Mouse (Mus musculus): ENCODE data around the gene Lao1.

Lao1 gene

GRCm38 (mm10) chr4:119015557-119015956 is 54.2 kb downstream of the Lao1 start:
- no peak for DNase-seq (ENCODE audit: low spot score)

GRCm38 (mm10) chr4:119017078-119017477 is 55.7 kb downstream of the Lao1 start:
- DNase-seq (ENCODE audit: low spot score) = no peak

All from urinary bladder, postnatal 14 days (tissue).